Mouse (Mus musculus): ENCODE data around the gene Gpkow.

Gene Gpkow

GRCm38 (mm10) chrX:7750432-7751116 lies 53.6 kb downstream of the Gpkow start, which contains the start of gene Ccdc120:
Ccdc120 (minus strand) TSS chrX:7750905.
- peak; percentile 70 to 74 for DNase-seq

- peak in 1 of 2 experiments; percentile 25 for DNase-seq
Observed at GRCm38 (mm10) chrX:7753627-7754026, 56.7 kb downstream of the Gpkow start.

Measured in kidney, adult 8-10 months (tissue).